Mouse (Mus musculus) spleen, postnatal 4 days (tissue): ENCODE data around the gene Fcnb.
A peak's percentile ranks its signal among the peaks of the same experiment; 100 is the strongest.

ENCODE experiments used
- DNase-seq, 2 experiments: peaks; one replicate each; pipeline ENCODE4 v3.0.0; 2022; ENCODE audit warnings: low spot score in 2 of 2

The Fcnb gene

GRCm38 (mm10) chr2:28032469-28032868 lies 52.2 kb downstream of the Fcnb start:
- DNase-seq = peak; percentile 30 to 68

GRCm38 (mm10) chr2:28031860-28032259 lies 52.8 kb downstream of the Fcnb start:
- peak in 1 of 2 experiments; percentile 65 for DNase-seq
